Mouse (Mus musculus) liver, embryonic 14.5 days (tissue): ENCODE data around the gene Ccnf. TPM values are rescaled to one million over a fixed set of nuclear protein-coding genes. Genes with fewer than 3 reads are reported as not detected.

Experiments used
- ATAC-seq: fragments of 200-750 bp; cut with Nextera tagmentation; 2 replicates; pipeline ENCODE4 v1.8.0; 2017; ENCODE audit warnings: moderate number of reproducible peaks, mild to moderate bottlenecking, moderate library complexity; ENCODE audit not compliant: insufficient read depth
- DNase-seq, 3 experiments: peaks; one replicate each; pipeline ENCODE4 v3.0.0-alpha.2; 2012 to 2013; ENCODE audit warnings: low read depth in 3 of 3, low spot score in 3 of 3
- H3K27ac ChIP-seq: fragments of 300-500 bp; sonication (generic); 2 replicates; pipeline ENCODE4 v1.5.1; 2014; ENCODE audit warnings: moderate library complexity, mild to moderate bottlenecking, control low read depth, inconsistent platforms
- H3K27me3 ChIP-seq: fragments of 300-500 bp; sonication (generic); 2 replicates; pipeline ENCODE4 v1.6.1; 2014; ENCODE audit warnings: mild to moderate bottlenecking, low read length, moderate library complexity; ENCODE audit not compliant: control insufficient read depth, insufficient read depth
- H3K36me3 ChIP-seq: fragments of 300-500 bp; sonication (generic); replicated peaks from 2 replicates; pipeline ENCODE4 v1.6.1; 2014; ENCODE audit warnings: low read depth; ENCODE audit not compliant: control insufficient read depth, insufficient read depth
- H3K4me1 ChIP-seq, 2 experiments: fragments of 200-500 bp in 1 of 2; fragments of 300-500 bp in 1 of 2; sonication (generic) in 1 of 2; replicated peaks; 2 replicates each; pipeline ENCODE4 v1.6.1; 2012 to 2014; ENCODE audit warnings: antibody characterized with exemption in 1 of 2, inconsistent platforms in 1 of 2, low read length in 1 of 2; ENCODE audit not compliant: control insufficient read depth in 2 of 2, insufficient read depth in 2 of 2
- H3K4me2 ChIP-seq: fragments of 300-500 bp; sonication (generic); 2 replicates; pipeline ENCODE4 v1.6.1; 2014; ENCODE audit warnings: low read depth, mild to moderate bottlenecking, control low read depth, moderate library complexity
- H3K4me3 ChIP-seq, 2 experiments: fragments of 200-500 bp in 1 of 2; fragments of 300-500 bp in 1 of 2; sonication (generic) in 1 of 2; 2 replicates each; pipeline ENCODE4 v1.5.1; 2012 to 2014; ENCODE audit warnings: low read depth in 2 of 2, low read length in 2 of 2, mild to moderate bottlenecking in 2 of 2, control low read depth in 1 of 2, inconsistent platforms in 1 of 2, moderate library complexity in 1 of 2; ENCODE audit not compliant: insufficient read depth in 1 of 2
- H3K9ac ChIP-seq: fragments of 300-500 bp; sonication (generic); replicated peaks from 2 replicates; pipeline ENCODE4 v1.6.1; 2014; ENCODE audit warnings: mild to moderate bottlenecking, control low read depth, moderate library complexity
- H3K9me3 ChIP-seq: fragments of 300-500 bp; sonication (generic); 2 replicates; pipeline ENCODE4 v1.6.1; 2016; ENCODE audit warnings: low read length, mixed read lengths; ENCODE audit not compliant: control insufficient read depth
- CTCF ChIP-seq: IDR thresholded peaks from 2 replicates; pipeline ENCODE4 v1.5.1; 2016; ENCODE audit warnings: antibody characterized with exemption, low read depth, control low read depth
- EP300 ChIP-seq: IDR thresholded peaks from 2 replicates; pipeline ENCODE4 v1.6.1; 2016; ENCODE audit warnings: antibody characterized with exemption, low read depth
- WGBS: fragments of 180-500 bp; shearing (Covaris S2); extraction: QIAGEN DNeasy Blood & Tissue Kit; methylation state at CpG from one replicate; pipeline ENCODE4 v1.1.7; 2014; ENCODE audit not compliant: insufficient replicate concordance; 5-methylcytosine and 5-hydroxymethylcytosine counted together
- polyA plus RNA-seq, 2 experiments: library from polyadenylated mRNA; depleted of rRNA in 1 of 2; stranded (reverse) in 1 of 2; unstranded in 1 of 2; fragments of >200 nt; fragmentation: Nextera tagmentation in 1 of 2; extraction: Ambion mirVana in 1 of 2; gene quantifications; 2 replicates each; pipeline versions ENCODE4 v1.2.1 to v1.2.3; 2012 to 2014

Ccnf gene
- polyA plus RNA-seq, 2 experiments: 36.9 to 69.5 TPM

- H3K9me3 ChIP-seq: no peaks in the 10 kb centered on the region
- peak within 1 kb of the TSS; percentile 95 for H3K27ac ChIP-seq
- H3K4me1 ChIP-seq: peaks cover 57 to 65% of the 10 kb centered on the region in 2 experiments
- TF ChIP-seq EP300 (peak; percentile 79), CTCF (no peak)
- WGBS: 3% methylated on average over 43 of the region's 43 CpGs
- H3K4me2 ChIP-seq: peak within 1 kb of the TSS; percentile 97
- H3K36me3 ChIP-seq: no peaks in the 10 kb centered on the region
- ATAC-seq: peak; percentile 85
- peak; percentile 85 to 87 (median 87) for DNase-seq
- H3K27me3 ChIP-seq: peaks cover 3% of the 10 kb centered on the region; the same call in 1 of the 2 replicates
- peak within 1 kb of the TSS; percentile 76 for H3K9ac ChIP-seq
- peak within 1 kb of the TSS; percentile 42 to 67 for H3K4me3 ChIP-seq
Measured at GRCm38 (mm10) chr17:24209043-24209915, 42.0 kb downstream of the Ccnf start, which contains the start of gene Ntn3. Gene Ntn3, minus strand, starts transcription at chr17:24209531.

GRCm38 (mm10) chr17:24208641-24209042 is 42.6 kb downstream of the Ccnf start:
- no peak for TF ChIP-seq EP300
- no peak for TF ChIP-seq CTCF
- ATAC-seq (peak; percentile 5), DNase-seq (no peak)
- H3K36me3 ChIP-seq: no peaks in the 10 kb centered on the region
- 7% methylated on average over 29 of the region's 29 CpGs for WGBS
- H3K9ac ChIP-seq: peak overlapping the region; percentile 76
- no peaks in the 10 kb centered on the region for H3K9me3 ChIP-seq
- peaks cover 3% of the 10 kb centered on the region; the same call in 1 of the 2 replicates for H3K27me3 ChIP-seq
- H3K27ac ChIP-seq: peak overlapping the region; percentile 95
- peak overlapping the region; percentile 97 for H3K4me2 ChIP-seq
- peaks cover 63 to 71% of the 10 kb centered on the region in 2 experiments for H3K4me1 ChIP-seq
- peak overlapping the region; percentile 42 to 67 for H3K4me3 ChIP-seq

- Histone ChIP-seq H3K9me3 (no peaks in the 10 kb centered on the region), H3K4me3 (peak overlapping the region; percentile 42 to 67; a peak in 3 of 4 replicates), H3K27ac (peak overlapping the region; percentile 95), H3K36me3 (no peaks in the 10 kb centered on the region), H3K27me3 (peaks cover 3% of the 10 kb centered on the region; the same call in 1 of the 2 replicates), H3K4me2 (peak overlapping the region; percentile 97), H3K9ac (peak overlapping the region; percentile 76), H3K4me1 (peaks cover 69 to 75% of the 10 kb centered on the region in 2 experiments)
- no peak for ATAC-seq
- TF ChIP-seq CTCF: no peak
- TF ChIP-seq EP300: no peak
- WGBS: 64% methylated on average over 34 of the region's 34 CpGs
- DNase-seq: no peak
Measured at GRCm38 (mm10) chr17:24207768-24208640, 43.3 kb downstream of the Ccnf start.

GRCm38 (mm10) chr17:24206451-24207351 is 44.6 kb downstream of the Ccnf start:
- DNase-seq (peak; percentile 73 to 78 (median 73)), ATAC-seq (peak; percentile 42)
- H3K4me3 ChIP-seq: peak overlapping the region; percentile 67 to 70
- H3K27me3 ChIP-seq: no peaks in the 10 kb centered on the region
- H3K4me2 ChIP-seq: peak overlapping the region; percentile 97
- H3K9ac ChIP-seq: peak overlapping the region; percentile 81
- 4% methylated on average over 60 of the region's 62 CpGs for WGBS
- H3K36me3 ChIP-seq: no peaks in the 10 kb centered on the region; the same call in 1 of the 2 replicates
- H3K4me1 ChIP-seq: peaks cover 76 to 78% of the 10 kb centered on the region in 2 experiments
- TF ChIP-seq EP300 (0 out of 2 replicates have a peak, but pooled peaks have one; percentile 18), CTCF (peak; percentile 54)
- H3K9me3 ChIP-seq: no peaks in the 10 kb centered on the region
- peak overlapping the region; percentile 88 for H3K27ac ChIP-seq
